Mouse (Mus musculus) heart, embryonic 12.5 days (tissue): ENCODE measurements around the gene Gm21746. TPM values are rescaled to one million over a fixed set of nuclear protein-coding genes. Genes with fewer than 3 reads are reported as not detected.
"Not testable (repeated sequence)": the region's sequence is repeated elsewhere in the genome, so short reads cannot be mapped to it uniquely, and the experiment has no call there.

Source experiments
- ATAC-seq: fragments of 200-750 bp; cut with Nextera tagmentation; 2 replicates; pipeline ENCODE4 v1.8.0; 2017; ENCODE audit warnings: moderate TSS enrichment, moderate library complexity; ENCODE audit not compliant: insufficient number of reproducible peaks, low FRiP score
- H3K27ac ChIP-seq: fragments of 300-500 bp; sonication (generic); 2 replicates; pipeline ENCODE4 v1.5.1; 2016; ENCODE audit warnings: mild to moderate bottlenecking, moderate library complexity; ENCODE audit not compliant: poor library complexity, severe bottlenecking
- H3K27me3 ChIP-seq: fragments of 300-500 bp; sonication (generic); replicated peaks from 2 replicates; pipeline ENCODE4 v1.6.1; 2016; ENCODE audit warnings: mild to moderate bottlenecking, moderate library complexity
- H3K36me3 ChIP-seq: fragments of 300-500 bp; sonication (generic); 2 replicates; pipeline ENCODE4 v1.6.1; 2016; ENCODE audit warnings: mild to moderate bottlenecking, moderate library complexity
- H3K4me1 ChIP-seq: fragments of 300-500 bp; sonication (generic); replicated peaks from 2 replicates; pipeline ENCODE4 v1.6.1; 2016; ENCODE audit warnings: mild to moderate bottlenecking
- H3K4me2 ChIP-seq: fragments of 300-500 bp; sonication (generic); 2 replicates; pipeline ENCODE4 v1.6.1; 2016; ENCODE audit warnings: mild to moderate bottlenecking, moderate library complexity
- H3K4me3 ChIP-seq: fragments of 300-500 bp; sonication (generic); 2 replicates; pipeline ENCODE4 v1.5.1; 2016; ENCODE audit warnings: mild to moderate bottlenecking
- H3K9ac ChIP-seq: fragments of 300-500 bp; sonication (generic); 2 replicates; pipeline ENCODE4 v1.6.1; 2016; ENCODE audit warnings: mild to moderate bottlenecking, moderate library complexity
- H3K9me3 ChIP-seq: fragments of 300-500 bp; sonication (generic); replicated peaks from 2 replicates; pipeline ENCODE4 v1.6.1; 2016; ENCODE audit warnings: mild to moderate bottlenecking, moderate library complexity
- WGBS: fragments of 180-500 bp; shearing (Covaris S2); methylation state at CpG from one replicate; pipeline ENCODE4 v1.1.7; 2016; 5-methylcytosine and 5-hydroxymethylcytosine counted together
- polyA plus RNA-seq: library from polyadenylated mRNA; unstranded; fragments of >200 nt; fragmentation: Nextera tagmentation; extraction: Ambion mirVana; gene quantifications from 2 replicates; pipeline ENCODE4 v1.2.1, GENCODE M21; 2016

Gene Gm21746
- polyA plus RNA-seq, result not detected in 2 replicates

GRCm38 (mm10) chrY:6237895-6238294 lies at the start of gene Gm21746:
Gene Gm21746, minus strand, starts transcription at chrY:6237995.
- H3K9ac ChIP-seq, H3K4me3 ChIP-seq, H3K4me2 ChIP-seq, H3K27ac ChIP-seq, ATAC-seq, H3K36me3 ChIP-seq, H3K4me1 ChIP-seq, H3K27me3 ChIP-seq, H3K9me3 ChIP-seq: not testable (repeated sequence)
- WGBS, result 67% methylated on average over 2 of the region's 3 CpGs

- ATAC-seq, H3K36me3 ChIP-seq, H3K4me2 ChIP-seq, H3K9ac ChIP-seq, H3K9me3 ChIP-seq, H3K27ac ChIP-seq, H3K27me3 ChIP-seq, H3K4me1 ChIP-seq, H3K4me3 ChIP-seq: not testable (repeated sequence)
Measured at GRCm38 (mm10) chrY:6266798-6267197, 29.0 kb upstream of the Gm21746 start, which contains the start of gene Gm20873. Gene Gm20873, plus strand, starts transcription at chrY:6267098.

Other genes starting within 250 kb of the Gm21746 start
- gene Gm20873, start 29.1 kb upstream of the Gm21746 start, polyA plus RNA-seq, result not detected in 2 replicates